Mouse (Mus musculus) limb, embryonic 14.5 days (tissue): ENCODE data around the gene Tcl1b4. TPM values are rescaled to one million over a fixed set of nuclear protein-coding genes. Genes with fewer than 3 reads are reported as not detected.
"Not testable (repeated sequence)": the region's sequence is repeated elsewhere in the genome, so short reads cannot be mapped to it uniquely, and the experiment has no call there.

ENCODE experiments used
- ATAC-seq: fragments of 200-750 bp; cut with Nextera tagmentation; 2 replicates; pipeline ENCODE4 v1.8.0; 2017; ENCODE audit warnings: low read depth, moderate number of reproducible peaks, moderate TSS enrichment; ENCODE audit not compliant: low FRiP score
- DNase-seq: peaks from one replicate; pipeline ENCODE4 v3.0.0-alpha.2; 2015; ENCODE audit warnings: low spot score
- H3K27ac ChIP-seq: fragments of 300-500 bp; sonication (generic); replicated peaks from 2 replicates; pipeline ENCODE4 v1.5.1; 2014; ENCODE audit warnings: low read depth, mild to moderate bottlenecking, low read length, moderate library complexity, mixed read lengths
- H3K27me3 ChIP-seq: fragments of 300-500 bp; sonication (generic); 2 replicates; pipeline ENCODE4 v1.6.1; 2014; ENCODE audit warnings: low read length, mixed read lengths; ENCODE audit not compliant: control insufficient read depth, insufficient read depth
- H3K36me3 ChIP-seq: fragments of 300-500 bp; sonication (generic); 2 replicates; pipeline ENCODE4 v1.6.1; 2014; ENCODE audit warnings: mild to moderate bottlenecking, low read length, moderate library complexity, mixed read lengths; ENCODE audit not compliant: control insufficient read depth, insufficient read depth
- H3K4me1 ChIP-seq: fragments of 300-500 bp; sonication (generic); 2 replicates; pipeline ENCODE4 v1.6.1; 2014; ENCODE audit warnings: antibody characterized with exemption, low read length, mixed read lengths; ENCODE audit not compliant: control insufficient read depth, insufficient read depth
- H3K4me2 ChIP-seq: fragments of 300-500 bp; sonication (generic); replicated peaks from 2 replicates; pipeline ENCODE4 v1.6.1; 2014; ENCODE audit warnings: low read depth, mild to moderate bottlenecking, low read length, moderate library complexity; ENCODE audit not compliant: severe bottlenecking
- H3K4me3 ChIP-seq: fragments of 300-500 bp; sonication (generic); replicated peaks from 2 replicates; pipeline ENCODE4 v1.5.1; 2014; ENCODE audit warnings: low read length
- H3K9ac ChIP-seq: fragments of 300-500 bp; sonication (generic); 2 replicates; pipeline ENCODE4 v1.6.1; 2014; ENCODE audit warnings: mild to moderate bottlenecking, low read depth, low read length, moderate library complexity; ENCODE audit not compliant: severe bottlenecking
- H3K9me3 ChIP-seq: fragments of 300-500 bp; sonication (generic); 2 replicates; pipeline ENCODE4 v1.6.1; 2016; ENCODE audit warnings: low read length; ENCODE audit not compliant: control insufficient read depth
- POLR2A ChIP-seq: fragments of 200-500 bp; IDR thresholded peaks from 2 replicates; pipeline ENCODE4 v1.8.0; 2012; ENCODE audit warnings: inconsistent platforms, mild to moderate bottlenecking, moderate library complexity, borderline replicate concordance; ENCODE audit not compliant: insufficient read depth, insufficient read length; ENCODE audit errors: extremely low read depth
- whole genome bisulfite sequencing: fragments of 180-500 bp; shearing (Covaris S2); extraction: QIAGEN DNeasy Blood & Tissue Kit; methylation state at CpG from one replicate; pipeline ENCODE4 v1.1.7; 2014; 5-methylcytosine and 5-hydroxymethylcytosine counted together
- polyA plus RNA-seq, 2 experiments: library from polyadenylated mRNA; depleted of rRNA in 1 of 2; stranded (reverse) in 1 of 2; unstranded in 1 of 2; fragments of >200 nt; fragmentation: Nextera tagmentation in 1 of 2; extraction: Ambion mirVana in 1 of 2; gene quantifications; 2 replicates each; pipeline versions ENCODE4 v1.2.1 to v1.2.3; 2012 to 2014

Tcl1b4 gene
- not detected in 2 replicates for polyA plus RNA-seq (2012; rRNA removed)
- not detected in 2 replicates for polyA plus RNA-seq (2014; fragmentation: Nextera tagmentation; extraction: Ambion mirVana)

- WGBS: 57% methylated on average over 1 of the region's 1 CpGs
- H3K9me3 ChIP-seq, ATAC-seq, H3K4me1 ChIP-seq, H3K36me3 ChIP-seq, H3K9ac ChIP-seq, H3K4me3 ChIP-seq, H3K27me3 ChIP-seq, DNase-seq, H3K27ac ChIP-seq, H3K4me2 ChIP-seq: not testable (repeated sequence)
These were observed at the start of gene Tcl1b4 for GRCm38 (mm10) chr12:105201657-105202056. Gene Tcl1b4, plus strand, starts transcription at chr12:105201957.

GRCm38 (mm10) chr12:105155286-105155685 is 46.5 kb upstream of the Tcl1b4 start:
- H3K9me3 ChIP-seq, H3K4me1 ChIP-seq, ATAC-seq, H3K27me3 ChIP-seq, H3K4me2 ChIP-seq, H3K4me3 ChIP-seq, DNase-seq, H3K27ac ChIP-seq, H3K9ac ChIP-seq, H3K36me3 ChIP-seq: not testable (repeated sequence)
- WGBS: 69% methylated on average over 4 of the region's 4 CpGs

- no peak overlapping the region for H3K4me2 ChIP-seq
- WGBS: 81% methylated on average over 6 of the region's 6 CpGs
These were observed 42.9 kb upstream of the Tcl1b4 start for GRCm38 (mm10) chr12:105158842-105159241.

GRCm38 (mm10) chr12:105159390-105159789 is 42.4 kb upstream of the Tcl1b4 start, which contains the start of gene Tcl1b1:
Gene Tcl1b1, plus strand, starts transcription at chr12:105159690.
- Histone ChIP-seq H3K9ac (no peak within 1 kb of the TSS), H3K36me3 (no peaks in the 10 kb centered on the region), H3K4me1 (no peaks in the 10 kb centered on the region), H3K4me2 (no peak within 1 kb of the TSS), H3K27me3 (no peaks in the 10 kb centered on the region), H3K4me3 (no peak within 1 kb of the TSS), H3K27ac (no peak within 1 kb of the TSS), H3K9me3 (no peaks in the 10 kb centered on the region)
- whole genome bisulfite sequencing: 71% methylated on average over 4 of the region's 4 CpGs
- no peak for ATAC-seq
- DNase-seq: no peak
- TF ChIP-seq POLR2A: no peak

More at GRCm38 (mm10) chr12:105158842-105159241, 42.9 kb upstream of the Tcl1b4 start:
- ATAC-seq (no peak), DNase-seq (no peak)
- no peak overlapping the region for H3K9ac ChIP-seq
- no peaks in the 10 kb centered on the region for H3K27me3 ChIP-seq
- no peaks in the 10 kb centered on the region for H3K9me3 ChIP-seq
- H3K4me1 ChIP-seq: no peaks in the 10 kb centered on the region
- H3K36me3 ChIP-seq: no peaks in the 10 kb centered on the region
- H3K4me3 ChIP-seq: no peak overlapping the region
- no peak for TF ChIP-seq POLR2A
- no peak overlapping the region for H3K27ac ChIP-seq

- H3K4me1 ChIP-seq: no peaks in the 10 kb centered on the region
- no peak for TF ChIP-seq POLR2A
- WGBS: 73% methylated on average over 3 of the region's 3 CpGs
- ATAC-seq (no peak), DNase-seq (no peak)
- no peaks in the 10 kb centered on the region for H3K9me3 ChIP-seq
- no peak overlapping the region for H3K9ac ChIP-seq
- no peaks in the 10 kb centered on the region for H3K27me3 ChIP-seq
- no peaks in the 10 kb centered on the region for H3K36me3 ChIP-seq
- H3K27ac ChIP-seq: no peak overlapping the region
- no peak overlapping the region for H3K4me2 ChIP-seq
- no peak overlapping the region for H3K4me3 ChIP-seq
These were observed 35.0 kb upstream of the Tcl1b4 start for GRCm38 (mm10) chr12:105166734-105167133.

GRCm38 (mm10) chr12:105173366-105173765 is 28.4 kb upstream of the Tcl1b4 start:
- H3K9me3 ChIP-seq: no peaks in the 10 kb centered on the region
- no peaks in the 10 kb centered on the region for H3K36me3 ChIP-seq
- H3K27me3 ChIP-seq: no peaks in the 10 kb centered on the region
- no peak for TF ChIP-seq POLR2A
- H3K4me2 ChIP-seq: no peak overlapping the region
- ATAC-seq (no peak), DNase-seq (no peak)
- no peak overlapping the region for H3K9ac ChIP-seq
- H3K4me3 ChIP-seq: no peak overlapping the region
- no peaks in the 10 kb centered on the region for H3K4me1 ChIP-seq
- H3K27ac ChIP-seq: no peak overlapping the region
- WGBS: 68% methylated on average over 2 of the region's 2 CpGs

- DNase-seq, H3K9ac ChIP-seq, H3K4me3 ChIP-seq, H3K4me2 ChIP-seq, H3K27ac ChIP-seq, ATAC-seq, H3K9me3 ChIP-seq, H3K36me3 ChIP-seq, H3K4me1 ChIP-seq, H3K27me3 ChIP-seq: not testable (repeated sequence)
- 31% methylated on average over 2 of the region's 2 CpGs for WGBS
These were observed 27.4 kb upstream of the Tcl1b4 start for GRCm38 (mm10) chr12:105174318-105174717.

- WGBS: 61% methylated on average over 3 of the region's 3 CpGs
- not testable (repeated sequence) for H3K4me1 ChIP-seq, H3K4me2 ChIP-seq, H3K4me3 ChIP-seq, H3K27ac ChIP-seq, ATAC-seq, DNase-seq, H3K27me3 ChIP-seq, H3K9me3 ChIP-seq, H3K9ac ChIP-seq, H3K36me3 ChIP-seq
These were observed 25.7 kb upstream of the Tcl1b4 start, which contains the start of gene Tcl1b5 for GRCm38 (mm10) chr12:105176044-105176443. Gene Tcl1b5, plus strand, starts transcription at chr12:105176344.
